Mouse (Mus musculus) 416B (cell line): ENCODE results near the gene Cep89.

Experiments used
- DNase-seq: peaks from one replicate; pipeline ENCODE4 v3.0.0; 2011; ENCODE audit warnings: low read depth

Gene Cep89

GRCm38 (mm10) chr7:35396542-35397168 lies at the start of gene Cep89, which contains the start of gene Faap24:
TSS of gene Cep89 (plus strand) at chr7:35397035.
TSS of gene Faap24 (minus strand) at chr7:35396836.
- DNase-seq = peak; percentile 99

- no peak for DNase-seq
These were observed 48.7 kb upstream of the Cep89 start for GRCm38 (mm10) chr7:35347918-35348700.

- DNase-seq = peak; percentile 65
These were observed 47.8 kb upstream of the Cep89 start for GRCm38 (mm10) chr7:35349022-35349421.

GRCm38 (mm10) chr7:35349886-35350684 lies 46.8 kb upstream of the Cep89 start:
- DNase-seq = no peak

- DNase-seq = no peak
These were observed 45.7 kb upstream of the Cep89 start for GRCm38 (mm10) chr7:35351155-35351554.

- DNase-seq = no peak
These were observed 43.5 kb upstream of the Cep89 start for GRCm38 (mm10) chr7:35353306-35353705.

GRCm38 (mm10) chr7:35355303-35355872 lies 41.4 kb upstream of the Cep89 start:
- no peak for DNase-seq

- DNase-seq = no peak
These were observed 39.2 kb upstream of the Cep89 start for GRCm38 (mm10) chr7:35357621-35358020.

GRCm38 (mm10) chr7:35362253-35362652 lies 34.6 kb upstream of the Cep89 start:
- DNase-seq = no peak

- no peak for DNase-seq
These were observed 34.0 kb upstream of the Cep89 start for GRCm38 (mm10) chr7:35362868-35363267.

GRCm38 (mm10) chr7:35365161-35365910 lies 31.5 kb upstream of the Cep89 start:
- DNase-seq = no peak

- no peak for DNase-seq
These were observed 25.7 kb upstream of the Cep89 start for GRCm38 (mm10) chr7:35371096-35371495.

GRCm38 (mm10) chr7:35372483-35373017 lies 24.3 kb upstream of the Cep89 start:
- no peak for DNase-seq

GRCm38 (mm10) chr7:35373146-35373989 lies 23.5 kb upstream of the Cep89 start:
- DNase-seq = no peak

- no peak for DNase-seq
These were observed 22.6 kb upstream of the Cep89 start for GRCm38 (mm10) chr7:35374265-35374664.

GRCm38 (mm10) chr7:35376623-35377022 lies 20.2 kb upstream of the Cep89 start:
- DNase-seq = no peak

GRCm38 (mm10) chr7:35379492-35380119 lies 17.2 kb upstream of the Cep89 start:
- DNase-seq = peak; percentile 82

GRCm38 (mm10) chr7:35380351-35380750 lies 16.5 kb upstream of the Cep89 start:
- no peak for DNase-seq

- no peak for DNase-seq
These were observed 15.0 kb upstream of the Cep89 start for GRCm38 (mm10) chr7:35381861-35382260.
